Mouse (Mus musculus) neural tube, embryonic 14.5 days (tissue): ENCODE data around the gene Llgl2. TPM values are rescaled to one million over a fixed set of nuclear protein-coding genes. Genes with fewer than 3 reads are reported as not detected.

ENCODE experiments used
- ATAC-seq: fragments of 200-750 bp; cut with Nextera tagmentation; 2 replicates; pipeline ENCODE4 v1.8.0; 2017; ENCODE audit warnings: low read depth, mild to moderate bottlenecking, moderate TSS enrichment, moderate library complexity
- H3K27ac ChIP-seq: fragments of 300-500 bp; sonication (generic); 2 replicates; pipeline ENCODE4 v1.5.1; 2014; ENCODE audit warnings: low read depth, mild to moderate bottlenecking, control low read depth, low read length, moderate library complexity, mixed read lengths
- H3K27me3 ChIP-seq: fragments of 300-500 bp; sonication (generic); 2 replicates; pipeline ENCODE4 v1.6.1; 2014; ENCODE audit warnings: low read length; ENCODE audit not compliant: control insufficient read depth, insufficient read depth
- H3K36me3 ChIP-seq: fragments of 300-500 bp; sonication (generic); 2 replicates; pipeline ENCODE4 v1.6.1; 2014; ENCODE audit warnings: low read length, mixed read lengths; ENCODE audit not compliant: control insufficient read depth, insufficient read depth
- H3K4me1 ChIP-seq: fragments of 300-500 bp; sonication (generic); 2 replicates; pipeline ENCODE4 v1.6.1; 2014; ENCODE audit warnings: low read length; ENCODE audit not compliant: control insufficient read depth, insufficient read depth
- H3K4me2 ChIP-seq: fragments of 300-500 bp; sonication (generic); 2 replicates; pipeline ENCODE4 v1.6.1; 2014; ENCODE audit warnings: mild to moderate bottlenecking, low read depth, low read length, control low read depth
- H3K4me3 ChIP-seq: fragments of 300-500 bp; sonication (generic); 2 replicates; pipeline ENCODE4 v1.5.1; 2014; ENCODE audit warnings: low read depth, low read length, control low read depth, mixed read lengths
- H3K9ac ChIP-seq: fragments of 300-500 bp; sonication (generic); replicated peaks from 2 replicates; pipeline ENCODE4 v1.6.1; 2014; ENCODE audit warnings: low read depth, mild to moderate bottlenecking, control low read depth, low read length, mixed read lengths
- H3K9me3 ChIP-seq: fragments of 300-500 bp; sonication (generic); 2 replicates; pipeline ENCODE4 v1.6.1; 2016; ENCODE audit warnings: low read length; ENCODE audit not compliant: control insufficient read depth
- WGBS: fragments of 180-500 bp; shearing (Covaris S2); extraction: QIAGEN DNeasy Blood & Tissue Kit; methylation state at CpG from one replicate; pipeline ENCODE4 v1.1.7; 2014; 5-methylcytosine and 5-hydroxymethylcytosine counted together
- polyA plus RNA-seq: library from polyadenylated mRNA; unstranded; fragments of >200 nt; fragmentation: Nextera tagmentation; extraction: Ambion mirVana; gene quantifications from 2 replicates; pipeline ENCODE4 v1.2.1, GENCODE M21; 2014

Gene Llgl2
- polyA plus RNA-seq, 1 experiment from 2014 or later: 0.50 TPM

DNA sequence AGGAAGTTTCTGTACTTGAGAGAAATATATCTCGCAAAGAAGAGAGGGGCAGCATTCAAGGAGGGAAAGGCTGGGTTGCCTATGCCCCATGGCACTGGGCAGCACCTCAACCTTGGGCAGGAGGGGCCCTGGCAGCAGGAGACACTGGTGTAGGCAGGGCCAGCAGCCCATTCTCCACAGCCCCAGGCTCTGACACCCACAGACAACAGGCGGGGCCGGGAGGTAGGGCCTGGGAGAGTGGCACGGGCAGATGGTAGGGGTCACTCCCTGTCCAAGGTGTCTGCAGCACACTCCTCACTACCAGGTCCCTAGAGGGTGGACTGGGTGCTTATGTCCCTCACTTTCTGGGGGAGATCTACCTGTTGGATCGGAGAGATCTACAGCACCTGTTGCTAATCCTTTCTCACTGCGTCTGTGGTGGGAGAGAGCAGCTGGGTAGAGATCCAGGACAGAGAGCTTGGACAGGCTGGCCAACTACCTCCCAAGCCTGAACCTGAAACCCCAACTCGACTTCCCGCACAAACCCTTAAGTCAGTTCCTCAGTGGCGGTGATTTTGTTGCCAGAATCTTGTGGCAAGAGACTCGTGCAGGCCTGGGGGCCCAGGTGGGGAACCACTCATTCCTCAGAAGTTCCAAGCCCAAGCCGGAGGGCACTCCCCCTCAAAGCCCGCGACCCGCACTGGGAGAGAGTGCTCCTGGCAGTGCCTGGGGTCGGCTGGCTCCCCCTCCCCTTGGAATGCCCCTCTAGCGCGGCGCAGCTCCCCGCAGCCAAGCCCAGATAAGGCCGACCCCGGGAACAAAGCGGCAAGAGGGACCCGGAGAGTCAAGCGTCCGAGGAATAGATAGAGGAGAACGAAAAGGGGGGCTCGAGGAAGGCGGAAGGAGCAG is 11.1 kb upstream of the Llgl2 start:
- 5% methylated on average over 28 of the region's 28 CpGs for WGBS
- Histone ChIP-seq H3K36me3 (no peaks in the 10 kb centered on the region), H3K9me3 (no peaks in the 10 kb centered on the region), H3K27ac (peak overlapping the region; percentile 52; the same call in 1 of the 2 replicates), H3K4me1 (peaks cover 37% of the 10 kb centered on the region), H3K4me2 (peak overlapping the region; percentile 97), H3K27me3 (no peaks in the 10 kb centered on the region), H3K9ac (peak overlapping the region; percentile 60), H3K4me3 (peak overlapping the region; percentile 89)
- 0 out of 2 replicates have a peak, but pooled peaks have one; percentile 1 for ATAC-seq

DNA sequence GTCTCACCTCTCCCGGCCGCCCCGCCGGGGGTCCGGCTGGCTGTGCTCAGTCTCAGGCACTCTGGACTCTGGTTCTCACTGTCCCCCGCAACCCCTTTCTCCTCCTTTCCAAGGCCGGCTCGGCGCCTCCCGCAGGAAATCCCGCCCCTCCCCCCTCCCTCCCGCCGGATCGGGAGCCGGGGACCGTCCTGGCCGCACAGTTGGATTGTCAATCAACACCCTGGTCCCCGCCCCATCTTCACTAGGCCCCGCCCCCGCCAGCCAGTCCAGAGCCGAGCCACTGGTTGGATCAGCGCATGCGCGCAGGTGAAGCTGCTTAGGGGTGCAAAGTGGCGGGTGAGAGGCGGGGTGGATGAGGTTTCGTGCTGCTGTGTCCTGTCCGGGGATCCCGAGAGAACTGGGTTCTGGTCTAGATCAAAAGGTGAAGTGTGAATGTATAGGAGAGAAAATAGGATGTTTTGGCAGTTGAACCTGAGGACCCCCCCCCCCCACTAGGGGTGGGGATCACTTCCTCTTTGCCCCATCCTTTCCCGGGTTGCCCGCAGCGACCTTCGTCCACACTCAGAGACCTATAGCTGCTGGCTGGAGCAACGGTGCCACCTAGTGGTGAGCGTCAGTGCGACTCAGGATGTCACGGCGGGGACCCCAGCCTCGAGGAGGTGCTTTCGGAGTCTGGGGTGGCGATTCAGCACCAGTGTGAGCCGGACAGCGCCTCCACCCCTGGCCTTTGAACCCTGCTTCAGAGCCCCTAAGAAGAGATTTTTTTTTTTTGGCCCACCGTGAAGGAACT is 10.1 kb upstream of the Llgl2 start, which contains the start of gene Caskin2:
TSS of gene Caskin2 (minus strand) at position 133 of the 790 bp plus-strand sequence.
- Histone ChIP-seq H3K9me3 (no peaks in the 10 kb centered on the region), H3K36me3 (no peaks in the 10 kb centered on the region), H3K4me2 (peak within 1 kb of the TSS; percentile 97), H3K4me1 (peaks cover 29% of the 10 kb centered on the region), H3K4me3 (peak within 1 kb of the TSS; percentile 89), H3K27me3 (no peaks in the 10 kb centered on the region), H3K27ac (peak within 1 kb of the TSS; percentile 52; the same call in 1 of the 2 replicates), H3K9ac (peak within 1 kb of the TSS; percentile 77)
- under 1% methylated on average over 40 of the region's 44 CpGs for WGBS
- peak; percentile 89 for ATAC-seq

DNA sequence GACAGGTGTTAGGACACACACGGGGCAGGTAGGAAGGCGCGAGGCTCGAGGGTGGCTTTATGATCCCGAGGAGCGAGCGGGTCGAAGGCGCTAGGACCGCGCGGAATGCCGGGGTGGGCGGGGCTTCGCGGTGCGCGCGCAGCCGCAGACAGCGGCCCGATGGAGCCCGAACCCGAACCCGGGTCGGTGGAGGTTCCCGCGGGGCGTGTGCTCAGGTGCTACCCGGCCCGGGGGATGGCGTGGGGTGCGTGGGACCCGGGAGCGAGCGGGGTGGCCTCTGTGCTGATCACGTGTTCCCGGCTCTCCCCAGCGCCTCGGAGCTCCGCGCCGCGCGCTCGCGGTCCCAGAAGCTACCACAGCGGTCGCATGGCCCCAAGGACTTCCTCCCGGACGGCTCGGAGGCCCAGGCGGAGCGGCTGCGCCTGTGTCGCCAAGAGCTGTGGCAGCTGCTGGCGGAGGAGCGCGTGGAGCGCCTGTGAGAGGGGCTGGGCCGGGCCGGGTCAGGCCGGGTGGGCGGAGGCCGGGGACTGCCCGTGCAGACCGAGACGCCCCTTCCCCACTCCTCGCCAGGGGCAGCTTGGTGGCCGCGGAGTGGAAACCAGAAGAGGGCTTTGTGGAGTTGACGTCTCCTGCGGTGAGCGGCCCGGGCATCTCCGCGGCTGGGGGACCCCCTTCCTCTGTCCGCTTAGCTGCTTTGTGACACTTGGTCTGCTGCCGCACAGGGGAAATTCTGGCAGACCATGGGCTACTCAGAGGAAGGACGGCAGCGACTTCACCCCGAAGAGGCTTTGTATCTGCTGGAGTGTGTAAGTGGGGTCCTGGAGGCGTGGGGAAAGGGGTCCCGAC is 9.0 kb upstream of the Llgl2 start, which contains the start of gene Tsen54:
TSS of gene Tsen54 (plus strand) at position 120 of the 846 bp plus-strand sequence.
- 0 out of 2 replicates have a peak, but pooled peaks cover under 1% of the 10 kb centered on the region for H3K36me3 ChIP-seq
- H3K4me2 ChIP-seq: peak within 1 kb of the TSS; percentile 97
- WGBS: under 1% methylated on average over 68 of the region's 84 CpGs
- peak within 1 kb of the TSS; percentile 77 for H3K9ac ChIP-seq
- peaks cover 21% of the 10 kb centered on the region; the same call in 1 of the 2 replicates for H3K4me1 ChIP-seq
- no peaks in the 10 kb centered on the region for H3K27me3 ChIP-seq
- H3K27ac ChIP-seq: peak within 1 kb of the TSS; percentile 69
- H3K4me3 ChIP-seq: peak within 1 kb of the TSS; percentile 89
- no peaks in the 10 kb centered on the region for H3K9me3 ChIP-seq
- ATAC-seq: peak; percentile 52

DNA sequence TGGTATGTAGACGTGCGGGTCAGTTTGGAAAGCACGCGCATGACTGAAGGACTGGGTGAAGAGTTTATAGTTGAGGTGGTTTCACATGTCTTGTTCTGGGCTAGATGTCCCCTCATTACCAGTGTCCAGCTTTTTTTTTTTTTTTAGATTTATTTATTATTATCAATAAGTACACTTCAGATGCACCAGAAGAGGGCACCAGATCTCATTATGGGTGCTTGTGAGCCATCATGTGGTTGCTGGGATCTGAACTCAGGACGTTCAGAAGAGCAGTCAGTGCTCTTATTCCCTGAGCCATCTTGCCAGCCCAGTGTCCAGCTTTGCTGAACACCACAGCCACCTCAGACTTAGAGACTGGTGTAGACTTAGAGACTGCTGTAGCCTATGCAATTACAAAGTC is 6.5 kb upstream of the Llgl2 start:
- 91% methylated on average over 5 of the region's 5 CpGs for WGBS
- Histone ChIP-seq H3K27ac (no peak overlapping the region), H3K4me2 (no peak overlapping the region), H3K4me1 (peaks cover 12% of the 10 kb centered on the region; the same call in 1 of the 2 replicates), H3K4me3 (no peak overlapping the region), H3K27me3 (no peaks in the 10 kb centered on the region), H3K9me3 (no peaks in the 10 kb centered on the region), H3K36me3 (peaks cover 17% of the 10 kb centered on the region), H3K9ac (no peak overlapping the region)
- no peak for ATAC-seq

DNA sequence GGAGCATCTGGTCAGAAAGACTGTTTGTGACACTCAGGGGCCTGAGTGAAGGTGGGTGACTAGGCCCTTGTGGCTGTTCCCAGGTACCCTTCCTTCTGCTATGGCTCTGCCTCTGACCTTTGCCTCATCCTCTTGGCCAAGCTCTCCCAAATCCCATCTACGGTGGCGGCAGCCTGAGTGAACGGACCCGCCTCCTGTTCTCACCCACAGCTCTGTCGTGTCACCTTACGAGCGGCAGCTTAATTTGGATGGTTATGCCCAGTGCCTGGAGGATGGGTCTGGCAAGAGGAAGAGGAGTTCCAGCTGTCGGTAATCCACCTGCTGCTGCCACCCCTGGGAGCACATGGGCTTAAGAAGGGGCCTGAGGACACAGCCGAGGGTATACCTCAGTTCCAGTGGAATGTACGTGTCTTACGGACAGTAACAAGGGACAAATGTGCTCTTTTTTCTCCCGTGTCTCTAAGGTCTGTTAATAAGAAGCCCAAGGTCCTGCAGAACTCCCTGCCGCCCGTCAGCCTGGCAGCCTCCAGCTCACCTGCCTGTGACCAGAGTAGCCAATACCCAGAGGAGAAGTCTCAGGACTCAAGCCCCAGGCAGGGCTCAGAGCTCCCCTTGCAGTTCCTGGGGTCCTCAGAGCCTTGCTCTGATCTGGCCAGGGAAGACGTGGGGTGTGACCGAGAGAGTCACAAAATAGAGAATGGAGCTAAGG is 3.8 kb upstream of the Llgl2 start:
- WGBS: 91% methylated on average over 16 of the region's 16 CpGs
- no peaks in the 10 kb centered on the region for H3K9me3 ChIP-seq
- no peak for ATAC-seq
- no peak overlapping the region for H3K27ac ChIP-seq
- peaks cover 8% of the 10 kb centered on the region for H3K27me3 ChIP-seq
- H3K4me2 ChIP-seq: no peak overlapping the region
- H3K4me1 ChIP-seq: peaks cover 18% of the 10 kb centered on the region; the same call in 1 of the 2 replicates
- no peak overlapping the region for H3K4me3 ChIP-seq
- H3K36me3 ChIP-seq: peaks cover 20% of the 10 kb centered on the region
- no peak overlapping the region for H3K9ac ChIP-seq

DNA sequence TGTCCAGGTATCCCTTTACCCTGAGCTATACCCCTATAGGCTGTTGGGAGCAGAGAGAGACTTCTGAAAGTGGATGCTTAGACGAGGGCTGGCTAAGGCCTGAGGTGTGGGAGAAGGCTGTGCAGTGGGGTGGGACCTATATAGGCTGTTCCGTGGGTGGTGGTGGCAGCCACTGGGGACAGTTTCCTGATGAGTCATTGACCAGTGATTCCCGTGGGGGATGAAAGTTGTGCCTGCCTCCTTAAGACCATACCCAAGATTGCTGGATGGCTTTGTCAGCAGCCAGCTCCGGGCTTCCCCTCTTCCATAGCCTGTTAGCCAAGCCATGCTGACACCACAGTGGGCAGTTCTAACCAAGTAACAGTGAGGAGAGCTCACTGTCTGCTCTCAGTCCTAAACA is 2.8 kb upstream of the Llgl2 start:
- H3K27me3 ChIP-seq: peaks cover 10% of the 10 kb centered on the region
- ATAC-seq: no peak
- H3K4me1 ChIP-seq: peaks cover 10% of the 10 kb centered on the region; the same call in 1 of the 2 replicates
- no peak overlapping the region for H3K9ac ChIP-seq
- no peak overlapping the region for H3K4me2 ChIP-seq
- no peak overlapping the region for H3K4me3 ChIP-seq
- H3K9me3 ChIP-seq: no peaks in the 10 kb centered on the region
- no peak overlapping the region for H3K27ac ChIP-seq
- WGBS: 87% methylated on average over 4 of the region's 4 CpGs
- peaks cover 20% of the 10 kb centered on the region for H3K36me3 ChIP-seq

DNA sequence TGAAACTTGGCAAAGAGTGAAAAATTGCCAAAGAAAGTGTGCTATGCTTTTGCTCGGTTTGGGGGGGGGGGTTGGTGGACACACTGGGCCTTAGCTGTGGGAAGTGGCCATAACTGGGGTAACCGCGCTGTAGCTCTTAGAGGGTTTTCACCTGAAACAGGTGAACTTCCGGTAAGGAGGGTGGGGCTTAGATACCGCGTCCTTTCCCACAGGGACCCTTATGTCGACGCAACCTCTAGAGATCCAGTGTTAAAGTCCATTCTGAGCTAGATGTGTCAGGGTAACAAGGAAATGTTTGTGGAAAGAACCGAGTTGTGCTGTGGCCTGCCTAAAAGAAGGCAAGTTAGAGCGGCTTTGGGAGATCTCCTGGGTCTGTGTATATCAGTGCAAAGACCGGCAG is 964 bp downstream of the Llgl2 start:
- H3K4me1 ChIP-seq: peaks cover 9% of the 10 kb centered on the region; the same call in 1 of the 2 replicates
- H3K36me3 ChIP-seq: peaks cover 20% of the 10 kb centered on the region
- peak overlapping the region; percentile 92; the same call in 1 of the 2 replicates for H3K4me2 ChIP-seq
- peak overlapping the region; percentile 51; the same call in 1 of the 2 replicates for H3K4me3 ChIP-seq
- ATAC-seq: no peak
- H3K27ac ChIP-seq: no peak overlapping the region
- H3K9ac ChIP-seq: no peak overlapping the region
- H3K9me3 ChIP-seq: no peaks in the 10 kb centered on the region
- H3K27me3 ChIP-seq: peaks cover 11% of the 10 kb centered on the region
- WGBS: 19% methylated on average over 11 of the region's 11 CpGs

DNA sequence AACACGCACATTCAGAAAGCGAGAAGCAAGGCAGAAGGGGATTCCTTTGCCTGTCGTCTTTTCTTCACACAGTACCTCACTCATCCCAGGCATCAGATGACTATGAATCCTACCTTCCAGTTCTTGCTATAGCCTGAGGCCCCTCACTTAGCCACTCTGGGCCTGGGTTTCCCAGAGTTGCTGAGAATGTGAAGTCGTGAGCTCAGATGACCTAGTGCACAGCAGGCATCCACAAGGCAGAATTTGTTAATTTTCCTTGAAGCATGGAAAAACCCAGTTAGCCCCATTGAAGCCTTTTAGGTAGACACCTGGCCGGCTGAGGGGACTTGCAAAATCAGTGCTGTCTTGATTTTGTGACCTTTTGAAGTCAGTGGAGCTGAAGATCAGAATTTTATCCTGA is 2.6 kb downstream of the Llgl2 start:
- Histone ChIP-seq H3K4me2 (no peak overlapping the region), H3K4me3 (no peak overlapping the region), H3K9ac (no peak overlapping the region), H3K4me1 (peaks cover 9% of the 10 kb centered on the region; the same call in 1 of the 2 replicates), H3K9me3 (no peaks in the 10 kb centered on the region), H3K27ac (no peak overlapping the region), H3K36me3 (peaks cover 12% of the 10 kb centered on the region), H3K27me3 (peaks cover 11% of the 10 kb centered on the region)
- WGBS: 52% methylated on average over 5 of the region's 5 CpGs
- no peak for ATAC-seq
